Mouse (Mus musculus) bone marrow, adult 2 months (tissue): ENCODE data around the gene Trak1.

Experiments
- CTCF ChIP-seq: fragments of 200-500 bp; IDR thresholded peaks from 2 replicates; pipeline ENCODE4 v1.5.1; 2011; ENCODE audit warnings: low read length, control low read depth; ENCODE audit not compliant: control insufficient read depth, insufficient read depth
- POLR2A ChIP-seq: fragments of 200-500 bp; IDR thresholded peaks from 2 replicates; pipeline ENCODE4 v1.6.1; 2011; ENCODE audit warnings: low read depth, mild to moderate bottlenecking, control low read depth, low read length, borderline replicate concordance; ENCODE audit not compliant: control insufficient read depth

DNA sequence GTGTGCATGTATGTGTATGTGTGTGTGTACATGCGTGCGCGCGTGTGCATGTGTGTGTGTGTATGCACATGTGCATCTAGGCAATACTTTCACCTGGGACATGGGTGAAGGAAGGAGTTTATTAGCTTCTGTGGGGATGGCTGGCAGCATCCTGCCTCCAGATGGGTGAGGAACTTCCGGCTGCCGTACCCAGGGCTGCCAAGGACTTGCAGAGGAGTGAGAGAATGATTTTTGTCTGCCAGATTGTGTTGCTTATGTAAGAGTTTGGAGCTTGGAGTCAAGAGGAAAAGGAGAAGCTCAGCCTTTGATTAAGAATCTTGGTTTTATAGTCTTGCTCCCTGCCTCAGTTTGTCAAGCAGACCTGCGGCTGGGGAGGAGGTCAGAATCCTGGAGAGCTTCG is 208.0 kb downstream of the Trak1 start:
- TF ChIP-seq CTCF (no peak), POLR2A (no peak)
